ENCODE assay signal across 26 mouse cellular contexts in the genomic region with DNA sequence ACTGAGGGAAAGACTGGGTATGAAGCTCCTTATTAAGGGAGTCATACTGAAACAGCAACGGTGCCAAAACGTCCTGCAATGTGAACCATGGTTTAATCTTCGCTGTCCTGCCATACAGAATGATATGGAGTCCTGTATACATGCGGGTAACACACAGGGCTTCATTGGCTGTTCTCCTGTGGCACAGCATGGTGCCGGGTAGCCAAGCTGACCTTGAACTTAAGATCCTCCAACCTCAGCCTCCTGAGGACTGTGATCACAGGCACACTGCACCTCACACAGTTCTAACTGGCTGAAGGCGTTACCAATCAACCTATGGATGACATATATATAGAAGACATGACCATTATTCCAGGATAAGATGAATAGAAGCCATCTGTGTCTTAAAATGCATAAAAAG.
"Had no signal": no experiment of that assay in that cellular context is flagged by ENCODE, and none has a peak within 500 bp of the region (broad histone marks: within the 10 kb centered on the region; RNA-seq: fewer than 3 reads in every experiment).

No protein-coding gene starts in this region.

- H3K4me2 ChIP-seq: heart, embryonic 11.5 days; heart, embryonic 13.5 days; heart, embryonic 15.5 days; hindbrain, embryonic 13.5 days; hindbrain, embryonic 15.5 days; kidney, embryonic 15.5 days; limb, embryonic 12.5 days; liver, embryonic 11.5 days; liver, embryonic 13.5 days had no signal

- H3K4me3 ChIP-seq: heart, embryonic 13.5 days; heart, embryonic 15.5 days; hindbrain, embryonic 13.5 days; hindbrain, embryonic 15.5 days; kidney, embryonic 15.5 days; limb, embryonic 12.5 days; liver, embryonic 13.5 days had no signal

- H3K36me3 ChIP-seq: heart, embryonic 13.5 days; heart, embryonic 15.5 days; hindbrain, embryonic 13.5 days; hindbrain, embryonic 15.5 days; kidney, embryonic 15.5 days; limb, embryonic 12.5 days; liver, embryonic 13.5 days had no signal

- DNase-seq: gastrocnemius, postnatal 14 days; gastrocnemius, postnatal 36 days; heart, adult 18-20 months; heart, postnatal 14 days; heart, postnatal 36 days; kidney, adult 11 months; kidney, adult 2 months; kidney, adult 9 months; kidney, postnatal 14 days; kidney, postnatal 36 days; layer of hippocampus, postnatal 36 days; left cerebral cortex, postnatal 4 days; liver; liver, embryonic 13.5 days had no signal

- H3K27me3 ChIP-seq: heart, embryonic 13.5 days; heart, embryonic 15.5 days; hindbrain, embryonic 13.5 days; hindbrain, embryonic 15.5 days; kidney, embryonic 15.5 days; limb, embryonic 12.5 days; liver, embryonic 13.5 days had no signal

- H3K9me3 ChIP-seq: heart, embryonic 13.5 days; heart, embryonic 15.5 days; hindbrain, embryonic 15.5 days; kidney, embryonic 15.5 days; liver, embryonic 13.5 days had no signal

- ATAC-seq: forebrain, embryonic 16.5 days; hindbrain, postnatal 0 days; intestine, embryonic 16.5 days had no signal

- H3K27ac ChIP-seq: heart, embryonic 13.5 days; heart, embryonic 15.5 days; hindbrain, embryonic 13.5 days; hindbrain, embryonic 15.5 days; hindbrain, postnatal 0 days; kidney, embryonic 15.5 days; kidney, postnatal 0 days; limb, embryonic 12.5 days; liver, embryonic 13.5 days had no signal

- H3K4me1 ChIP-seq: hindbrain, embryonic 15.5 days; limb, embryonic 12.5 days had no signal

- H3K9ac ChIP-seq: heart, embryonic 13.5 days; heart, embryonic 15.5 days; hindbrain, embryonic 13.5 days; hindbrain, embryonic 15.5 days; kidney, embryonic 15.5 days; limb, embryonic 12.5 days; liver, embryonic 13.5 days had no signal
